Mouse (Mus musculus) lung, adult 2 months (tissue): ENCODE measurements around the gene Slc46a3.

ENCODE experiments used
- CTCF ChIP-seq: fragments of 200-500 bp; IDR thresholded peaks from 2 replicates; pipeline ENCODE4 v1.5.1; 2011; ENCODE audit warnings: mild to moderate bottlenecking, low read length, control low read depth; ENCODE audit not compliant: insufficient read depth
- POLR2A ChIP-seq: fragments of 200-500 bp; IDR thresholded peaks from 2 replicates; pipeline ENCODE4 v1.6.1; 2011; ENCODE audit warnings: low read depth, mild to moderate bottlenecking, control low read depth, low read length, borderline replicate concordance; ENCODE audit errors: extremely low read depth

DNA sequence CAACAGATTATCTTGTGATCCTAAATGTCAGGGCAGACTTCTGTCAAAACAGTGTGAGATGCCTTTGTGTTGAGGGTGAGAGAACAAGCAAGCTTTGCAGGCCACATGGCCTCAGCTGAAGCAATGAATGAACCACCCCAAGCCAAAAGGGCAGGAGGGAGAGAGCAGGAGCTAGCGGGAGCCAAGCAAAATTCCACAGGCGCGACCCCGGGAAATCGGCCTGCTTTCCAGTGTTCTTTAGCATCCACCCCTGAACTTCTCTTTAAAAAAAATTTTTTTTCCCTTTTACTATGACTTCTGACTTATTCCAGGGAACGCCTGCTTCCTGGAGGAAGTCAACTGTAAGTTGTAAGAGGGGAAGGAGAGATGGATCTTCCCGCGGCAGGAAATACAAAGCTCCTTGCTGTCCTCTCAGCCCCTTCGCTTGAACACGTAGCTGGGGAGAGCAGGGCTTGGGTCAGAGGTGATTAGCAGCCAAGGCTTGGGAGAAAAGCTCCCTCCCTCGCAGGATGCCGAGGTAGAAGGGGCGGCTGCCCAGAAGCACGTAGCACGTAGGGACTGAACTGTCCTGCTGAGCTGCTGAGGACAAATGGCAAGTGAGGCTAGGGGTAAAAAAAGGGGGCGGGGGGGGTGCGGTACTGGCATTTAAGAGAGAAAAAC is 59.6 kb downstream of the Slc46a3 start:
- no peak for TF ChIP-seq POLR2A
- TF ChIP-seq CTCF = no peak
